ENCODE assay signal across 8 mouse cellular contexts in the genomic region with DNA sequence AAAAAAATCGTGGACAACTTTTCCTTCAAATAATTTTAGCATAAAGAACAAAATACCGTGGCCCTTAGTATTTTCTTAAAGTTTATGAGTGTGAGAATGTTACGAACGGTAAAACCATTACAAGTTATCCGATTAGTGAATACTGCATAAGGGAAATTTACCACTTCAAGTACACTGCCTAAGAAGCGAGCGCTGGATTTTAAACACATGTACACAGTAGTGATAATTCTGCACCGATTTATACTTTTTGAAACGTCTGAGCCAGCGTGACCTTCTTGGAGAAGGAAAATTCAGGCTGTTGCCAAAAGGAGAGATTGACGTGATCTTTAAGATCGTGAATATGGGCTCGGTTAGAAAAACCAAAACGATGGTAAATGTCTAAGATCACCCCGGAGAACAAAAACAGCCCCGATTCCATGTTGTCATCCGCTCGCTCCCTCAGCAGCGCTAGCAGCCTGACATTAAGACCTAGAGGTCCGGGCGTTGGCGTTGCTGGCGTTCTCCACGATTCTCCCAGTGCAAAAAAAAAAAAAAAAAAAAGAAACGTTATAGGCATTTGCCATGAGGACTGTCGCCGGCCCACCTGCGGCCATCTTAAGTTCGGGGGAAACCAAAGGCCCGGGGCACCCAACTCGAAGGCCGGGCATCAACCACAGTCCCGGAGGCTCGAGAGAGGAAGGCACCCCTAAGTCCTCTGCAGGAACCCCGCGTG. TPM values are rescaled to one million over a fixed set of nuclear protein-coding genes. Genes with fewer than 3 reads are reported as not detected.
DNase-seq lines count a peak whose midpoint lies in the region; ATAC-seq and TF ChIP-seq lines count a peak whose summit lies in the region.

No protein-coding gene starts in this region.

- DNase-seq in heart, embryonic 10.5 days (ENCODE audit: low spot score), result no peak
- DNase-seq in heart, adult 9 months (ENCODE audit: low spot score in 2 of 2), result no peak
- no peak for DNase-seq in thymus, postnatal 10 days (ENCODE audit: low spot score in 2 of 2)
- DNase-seq in testis, postnatal 14 days (ENCODE audit: low spot score), result no peak

- peak overlapping the region; percentile 86 for H3K4me3 ChIP-seq in heart, embryonic 10.5 days
- peak overlapping the region; percentile 87 for H3K4me3 ChIP-seq in E14TG2a.4 (replicated peaks; ENCODE audit: low read length)
- H3K4me3 ChIP-seq in limb, embryonic 13.5 days, result peak overlapping the region; percentile 68
- peak overlapping the region; percentile 78 for H3K4me3 ChIP-seq in small intestine, adult 2 months (ENCODE audit: low read depth, low read length)

- no peak for TF ChIP-seq CTCF in E14TG2a.4 (conservative IDR thresholded peaks at IDR 0.05; ENCODE audit: low read length)
- TF ChIP-seq CTCF in small intestine, adult 2 months (IDR thresholded peaks at IDR 0.05; ENCODE audit: extremely low read depth, insufficient read length, insufficient replicate concordance, low read depth, low read length), result 0 out of 2 replicates have a peak, but pooled peaks have one; percentile 4

- WGBS in heart, embryonic 10.5 days, result 2% methylated on average over 36 of the region's 36 CpGs
- 1% methylated on average over 36 of the region's 36 CpGs for WGBS in limb, embryonic 13.5 days
- under 1% methylated on average over 36 of the region's 36 CpGs for WGBS in small intestine, adult 2 months

- peaks cover 15% of the 10 kb centered on the region for H3K4me1 ChIP-seq in heart, embryonic 10.5 days
- peaks cover 32% of the 10 kb centered on the region for H3K4me1 ChIP-seq in E14TG2a.4 (replicated peaks; ENCODE audit: low read depth, low read length)
- H3K4me1 ChIP-seq in limb, embryonic 13.5 days, result peaks cover 32% of the 10 kb centered on the region
- peaks cover 4% of the 10 kb centered on the region; the same call in 1 of the 2 replicates for H3K4me1 ChIP-seq in small intestine, adult 2 months (ENCODE audit: control insufficient read depth, insufficient read depth, insufficient read length, low read length)

- peak overlapping the region; percentile 65 for H3K4me2 ChIP-seq in limb, embryonic 13.5 days (replicated peaks)

- peak; percentile 79 for ATAC-seq in erythroid progenitor cell, adult 5-6 weeks (replicated peaks; ENCODE audit: low FRiP score, poor library complexity, severe bottlenecking)
- peak; percentile 65 for ATAC-seq in limb, embryonic 13.5 days (ENCODE audit: low FRiP score, low read depth)

- no peaks in the 10 kb centered on the region for H3K9me3 ChIP-seq in heart, embryonic 10.5 days
- H3K9me3 ChIP-seq in E14TG2a.4 (ENCODE audit: low read length), result no peaks in the 10 kb centered on the region
- no peaks in the 10 kb centered on the region for H3K9me3 ChIP-seq in limb, embryonic 13.5 days

- H3K27ac ChIP-seq in heart, embryonic 10.5 days, result peak overlapping the region; percentile 99
- H3K27ac ChIP-seq in limb, embryonic 13.5 days, result peak overlapping the region; percentile 98
- peak overlapping the region; percentile 92 for H3K27ac ChIP-seq in small intestine, adult 2 months (ENCODE audit: insufficient read depth, low read depth, low read length)

- H3K27me3 ChIP-seq in heart, embryonic 10.5 days (ENCODE audit: insufficient read depth, poor library complexity, severe bottlenecking), result no peaks in the 10 kb centered on the region
- peaks cover 7% of the 10 kb centered on the region; the same call in 1 of the 2 replicates for H3K27me3 ChIP-seq in E14TG2a.4 (ENCODE audit: insufficient read depth, low read length)
- no peaks in the 10 kb centered on the region for H3K27me3 ChIP-seq in limb, embryonic 13.5 days
- no peaks in the 10 kb centered on the region for H3K27me3 ChIP-seq in small intestine, adult 2 months (ENCODE audit: control insufficient read depth, insufficient read depth, low read length)

- H3K36me3 ChIP-seq in heart, embryonic 10.5 days, result peaks cover 8% of the 10 kb centered on the region; the same call in 1 of the 2 replicates
- peaks cover 20% of the 10 kb centered on the region for H3K36me3 ChIP-seq in E14TG2a.4 (ENCODE audit: insufficient read depth, low read length)
- no peaks in the 10 kb centered on the region; the same call in 1 of the 2 replicates for H3K36me3 ChIP-seq in limb, embryonic 13.5 days
- H3K36me3 ChIP-seq in small intestine, adult 2 months (ENCODE audit: control insufficient read depth, insufficient read depth, low read length), result peaks cover 2% of the 10 kb centered on the region

- H3K9ac ChIP-seq in limb, embryonic 13.5 days, result peak overlapping the region; percentile 84

- TF ChIP-seq POLR2A in small intestine, adult 2 months (IDR thresholded peaks at IDR 0.05; ENCODE audit: low read depth, low read length), result no peak

RNA-seq across cellular contexts. Expression of gene Srek1, which starts 0.8 kb away (rescaled TPM):
- polyA plus RNA-seq in heart, embryonic 10.5 days (2016; fragmentation: Nextera tagmentation; extraction: Ambion mirVana), result 58.3 and 63.2 TPM in 2 replicates
- 28.9 and 34.6 TPM in 2 replicates for total RNA-seq in erythroid progenitor cell, adult 5-6 weeks (2015; ENCODE audit: low replicate concordance)
- 76.4 and 103 TPM in 2 replicates for total RNA-seq in erythroid progenitor cell, adult 5-6 weeks (2017; ENCODE audit: low replicate concordance)
- polyA plus RNA-seq in limb, embryonic 13.5 days (2015; fragmentation: Nextera tagmentation; extraction: Ambion mirVana), result 107 TPM in 2 replicates
- 7.9 and 16.5 TPM in 2 replicates for polyA plus RNA-seq in small intestine, adult 2 months (2012; rRNA removed)
